10 mouse cellular contexts compared by ENCODE assay signal in the genomic region with DNA sequence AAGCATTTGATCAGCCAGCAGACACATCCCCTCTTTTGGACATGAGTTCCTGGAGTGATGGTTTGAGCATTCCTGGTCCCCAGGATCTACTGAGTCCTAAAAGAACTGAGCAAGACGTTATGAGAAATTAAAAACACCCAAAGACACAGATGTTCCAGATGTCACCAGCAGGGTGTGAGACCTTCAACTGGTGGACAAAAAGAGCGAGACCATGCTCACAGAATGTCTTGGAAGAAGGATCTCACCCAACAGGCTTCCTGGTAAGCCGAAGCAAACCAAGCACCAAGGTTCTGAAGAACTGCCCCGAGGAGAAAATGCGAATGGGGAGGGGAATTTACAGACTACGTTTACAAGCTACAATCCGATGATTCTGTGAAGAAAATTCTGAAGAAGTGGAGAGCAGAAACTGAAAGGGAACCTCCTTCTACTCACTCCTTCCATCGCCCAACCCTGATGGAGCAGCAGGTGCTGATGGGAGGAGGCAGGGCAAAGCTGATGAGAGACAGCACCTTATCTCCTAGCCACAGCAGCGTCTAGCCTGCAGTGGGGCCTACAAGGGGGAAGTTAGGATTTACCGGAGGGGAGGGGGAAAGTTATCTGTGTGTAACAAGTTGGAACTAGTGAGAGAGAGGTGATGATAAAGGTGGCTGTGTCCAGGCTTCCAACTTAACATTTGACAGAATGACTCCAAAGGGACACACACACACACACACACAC. TPM values are rescaled to one million over a fixed set of nuclear protein-coding genes. Genes with fewer than 3 reads are reported as not detected.
A peak's percentile ranks its signal among the peaks of the same experiment; 100 is the strongest.
DNase-seq lines count a peak whose midpoint lies in the region; ATAC-seq and TF ChIP-seq lines count a peak whose summit lies in the region.
"Had no signal": no experiment of that assay in that cellular context is flagged by ENCODE, and none has a peak within 500 bp of the region (broad histone marks: within the 10 kb centered on the region; RNA-seq: fewer than 3 reads in every experiment).

No protein-coding gene starts in this region.

- H3K4me2 ChIP-seq in kidney, postnatal 0 days (ENCODE audit: low read length), result no peak overlapping the region
- no peak overlapping the region for H3K4me2 ChIP-seq in lung, embryonic 16.5 days (ENCODE audit: low read depth, low read length)
- H3K4me2 ChIP-seq in midbrain, embryonic 11.5 days, result no peak overlapping the region
- H3K4me2 ChIP-seq in midbrain, embryonic 15.5 days, result no peak overlapping the region
- H3K4me2 ChIP-seq: forebrain, embryonic 12.5 days; limb, embryonic 12.5 days had no signal

- H3K36me3 ChIP-seq in kidney, postnatal 0 days (ENCODE audit: insufficient read depth, low read length), result no peaks in the 10 kb centered on the region
- H3K36me3 ChIP-seq in lung, embryonic 16.5 days (ENCODE audit: control insufficient read depth, insufficient read depth, low read length), result no peaks in the 10 kb centered on the region
- H3K36me3 ChIP-seq in midbrain, embryonic 11.5 days (ENCODE audit: control insufficient read depth, insufficient read depth, low read length), result no peaks in the 10 kb centered on the region
- no peaks in the 10 kb centered on the region for H3K36me3 ChIP-seq in midbrain, embryonic 15.5 days (replicated peaks)
- H3K36me3 ChIP-seq: forebrain, embryonic 12.5 days; limb, embryonic 12.5 days had no signal

- no peak; the same call in 1 of the 2 replicates for ATAC-seq in kidney, postnatal 0 days (replicated peaks; ENCODE audit: low FRiP score, low read depth)
- ATAC-seq in lung, embryonic 16.5 days (ENCODE audit: low read depth), result peak; percentile 45; the same call in 1 of the 2 replicates
- no peak for ATAC-seq in midbrain, embryonic 11.5 days (ENCODE audit: low FRiP score)
- ATAC-seq in midbrain, embryonic 15.5 days (replicated peaks), result no peak

- H3K27me3 ChIP-seq in kidney, postnatal 0 days (ENCODE audit: insufficient read depth, low read length), result no peaks in the 10 kb centered on the region
- H3K27me3 ChIP-seq in lung, embryonic 16.5 days (ENCODE audit: control insufficient read depth, insufficient read depth, low read depth, low read length), result no peaks in the 10 kb centered on the region
- H3K27me3 ChIP-seq in midbrain, embryonic 11.5 days (ENCODE audit: control insufficient read depth, insufficient read depth, low read length), result no peaks in the 10 kb centered on the region
- no peaks in the 10 kb centered on the region for H3K27me3 ChIP-seq in midbrain, embryonic 15.5 days (replicated peaks)
- H3K27me3 ChIP-seq: forebrain, embryonic 12.5 days; limb, embryonic 12.5 days had no signal

- H3K4me3 ChIP-seq in kidney, postnatal 0 days (replicated peaks; ENCODE audit: low read depth, low read length), result no peak overlapping the region
- no peak overlapping the region for H3K4me3 ChIP-seq in lung, embryonic 16.5 days (ENCODE audit: low read length)
- H3K4me3 ChIP-seq in midbrain, embryonic 11.5 days (ENCODE audit: low read depth, low read length), result no peak overlapping the region
- H3K4me3 ChIP-seq in midbrain, embryonic 15.5 days, result no peak overlapping the region
- H3K4me3 ChIP-seq: forebrain, embryonic 12.5 days; limb, embryonic 12.5 days had no signal

- H3K9ac ChIP-seq in kidney, postnatal 0 days (ENCODE audit: low read depth, low read length), result no peak overlapping the region
- no peak overlapping the region for H3K9ac ChIP-seq in lung, embryonic 16.5 days (ENCODE audit: low read length)
- H3K9ac ChIP-seq in midbrain, embryonic 11.5 days (ENCODE audit: low read length), result no peak overlapping the region
- no peak overlapping the region for H3K9ac ChIP-seq in midbrain, embryonic 15.5 days
- H3K9ac ChIP-seq: forebrain, embryonic 12.5 days; limb, embryonic 12.5 days had no signal

- TF ChIP-seq CTCF in kidney, postnatal 0 days (IDR thresholded peaks at IDR 0.05; ENCODE audit: low read depth), result no peak

- H3K4me1 ChIP-seq in kidney, postnatal 0 days (replicated peaks; ENCODE audit: insufficient read depth, low read length), result no peaks in the 10 kb centered on the region
- peaks cover 2% of the 10 kb centered on the region; the same call in 1 of the 2 replicates for H3K4me1 ChIP-seq in lung, embryonic 16.5 days (replicated peaks; ENCODE audit: control insufficient read depth, insufficient read depth, low read length)
- no peaks in the 10 kb centered on the region for H3K4me1 ChIP-seq in midbrain, embryonic 11.5 days (ENCODE audit: control insufficient read depth, insufficient read depth, low read length)
- H3K4me1 ChIP-seq in midbrain, embryonic 15.5 days, result no peaks in the 10 kb centered on the region
- H3K4me1 ChIP-seq: forebrain, embryonic 12.5 days; limb, embryonic 12.5 days had no signal

- peak overlapping the region; percentile 20; the same call in 1 of the 2 replicates for H3K27ac ChIP-seq in kidney, postnatal 0 days
- H3K27ac ChIP-seq in lung, embryonic 16.5 days (ENCODE audit: low read length), result no peak overlapping the region
- H3K27ac ChIP-seq in midbrain, embryonic 11.5 days (ENCODE audit: low read depth, low read length), result no peak overlapping the region
- H3K27ac ChIP-seq in midbrain, embryonic 15.5 days, result no peak overlapping the region
- H3K27ac ChIP-seq: forebrain, embryonic 12.5 days; limb, embryonic 12.5 days had no signal

- no peak for DNase-seq in kidney, postnatal 0 days (ENCODE audit: low spot score)
- DNase-seq in kidney, adult 8-10 months, result no peak
- DNase-seq in forelimb bud, embryonic 11.5 days (ENCODE audit: low read depth, low spot score), result peak; percentile 7
- DNase-seq in thymus, postnatal 14 days, result peak; percentile 54
- DNase-seq in urinary bladder, postnatal 36 days (ENCODE audit: low spot score in 2 of 2), result no peak
- DNase-seq in midbrain, embryonic 11.5 days (ENCODE audit: low spot score, missing footprints), result no peak

- no peaks in the 10 kb centered on the region for H3K9me3 ChIP-seq in kidney, postnatal 0 days (replicated peaks; ENCODE audit: low read length)
- H3K9me3 ChIP-seq in lung, embryonic 16.5 days (ENCODE audit: control insufficient read depth, low read length), result no peaks in the 10 kb centered on the region
- H3K9me3 ChIP-seq in midbrain, embryonic 11.5 days (ENCODE audit: control insufficient read depth, low read length), result no peaks in the 10 kb centered on the region
- no peaks in the 10 kb centered on the region for H3K9me3 ChIP-seq in midbrain, embryonic 15.5 days
- H3K9me3 ChIP-seq: forebrain, embryonic 12.5 days; limb, embryonic 12.5 days had no signal

- WGBS in kidney, postnatal 0 days, result 76% methylated on average over 10 of the region's 10 CpGs
- 57% methylated on average over 10 of the region's 10 CpGs for WGBS in lung, embryonic 16.5 days
- 79% methylated on average over 10 of the region's 10 CpGs for WGBS in midbrain, embryonic 11.5 days
- WGBS in midbrain, embryonic 15.5 days, result 87% methylated on average over 10 of the region's 10 CpGs

RNA-seq across cellular contexts. Expression of a gene that starts 19.4 kb away (rescaled TPM):
- not detected in 2 replicates for polyA plus RNA-seq in kidney, postnatal 0 days (2015; fragmentation: Nextera tagmentation; extraction: Ambion mirVana)
- not detected in 2 replicates for polyA plus RNA-seq in lung, embryonic 16.5 days (2015; fragmentation: Nextera tagmentation; extraction: Ambion mirVana)
- polyA plus RNA-seq in midbrain, embryonic 11.5 days (2014; fragmentation: Nextera tagmentation; extraction: Ambion mirVana), result not detected in 2 replicates
- polyA plus RNA-seq in midbrain, embryonic 15.5 days (2015; fragmentation: Nextera tagmentation; extraction: Ambion mirVana), result 0.05 TPM in 1 of 2 replicates, not detected in the other
- polyA plus RNA-seq: forebrain, embryonic 12.5 days; limb, embryonic 12.5 days had no signal

RNA-seq across cellular contexts. Expression of a gene that starts 27.2 kb away (rescaled TPM):
- 178 and 188 TPM in 2 replicates for polyA plus RNA-seq in kidney, postnatal 0 days (2015; fragmentation: Nextera tagmentation; extraction: Ambion mirVana)
- 80.0 and 96.2 TPM in 2 replicates for polyA plus RNA-seq in lung, embryonic 16.5 days (2015; fragmentation: Nextera tagmentation; extraction: Ambion mirVana)
- 73.0 and 75.9 TPM in 2 replicates for polyA plus RNA-seq in midbrain, embryonic 11.5 days (2014; fragmentation: Nextera tagmentation; extraction: Ambion mirVana)
- polyA plus RNA-seq in midbrain, embryonic 15.5 days (2015; fragmentation: Nextera tagmentation; extraction: Ambion mirVana), result 74.7 and 85.6 TPM in 2 replicates

Comparison
In these comparisons a context has a peak if more than half of its experiments do, and no peak if none do; other contexts are left out.
1. DNase-seq: peak in forelimb bud, embryonic 11.5 days (single experiment) and thymus, postnatal 14 days (single experiment); none in kidney, postnatal 0 days (single experiment), kidney, adult 8-10 months (0 of 2), urinary bladder, postnatal 36 days (0 of 2) and midbrain, embryonic 11.5 days (single experiment).